Mouse (Mus musculus): ENCODE data around the gene Rab4a. TPM values are rescaled to one million over a fixed set of nuclear protein-coding genes. Genes with fewer than 3 reads are reported as not detected.

Rab4a gene
- total RNA-seq, 1 experiment from 2014 or later = 13.9 TPM

DNA sequence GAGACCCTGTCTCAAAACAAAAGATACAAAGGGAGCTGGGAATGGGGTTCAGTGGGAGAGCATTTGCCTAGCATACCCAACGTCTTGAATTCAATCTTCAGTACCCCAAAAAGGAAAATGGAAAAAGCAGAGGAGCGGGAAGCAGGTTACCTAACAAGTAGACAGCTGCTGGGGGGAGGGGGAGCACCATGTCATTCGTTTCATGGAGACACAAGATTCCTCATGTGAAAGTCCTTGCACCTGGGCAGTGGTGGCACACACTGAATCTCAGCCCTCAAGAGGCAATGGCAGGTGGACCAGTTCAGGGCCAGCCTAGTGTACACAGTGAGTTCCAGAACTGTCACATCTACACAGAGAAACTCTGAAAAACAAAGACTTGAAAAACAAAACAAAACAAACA is 51.6 kb downstream of the Rab4a start:
- ATAC-seq (replicated peaks in 1 of 2; ENCODE audit: insufficient read depth in 1 of 2, low FRiP score in 2 of 2, low TSS enrichment in 1 of 2, low read depth in 1 of 2, poor library complexity in 2 of 2, severe bottlenecking in 2 of 2) = no peak

DNA sequence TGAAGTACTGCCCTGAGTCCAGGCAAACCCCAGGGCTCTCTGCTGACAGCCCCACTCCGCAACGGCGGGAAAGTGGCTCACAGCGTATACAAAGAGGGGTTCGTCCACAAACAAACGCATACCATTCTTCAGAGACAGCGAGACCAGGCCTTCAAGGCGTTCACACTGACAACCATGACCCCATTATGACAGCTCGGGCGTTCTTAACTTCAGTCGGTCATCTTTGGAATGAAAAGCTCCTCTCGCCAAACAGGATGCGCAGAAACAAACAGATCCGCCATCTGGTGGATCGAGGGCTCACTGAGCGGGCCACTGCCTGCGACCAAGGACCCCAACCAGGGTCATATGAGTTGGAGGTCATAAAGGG is 52.8 kb downstream of the Rab4a start:
- ATAC-seq (replicated peaks in 1 of 2; ENCODE audit: insufficient read depth in 1 of 2, low FRiP score in 2 of 2, low TSS enrichment in 1 of 2, low read depth in 1 of 2, poor library complexity in 2 of 2, severe bottlenecking in 2 of 2) = peak in 1 of 2 experiments; percentile 15; a peak in 1 of 4 replicates

DNA sequence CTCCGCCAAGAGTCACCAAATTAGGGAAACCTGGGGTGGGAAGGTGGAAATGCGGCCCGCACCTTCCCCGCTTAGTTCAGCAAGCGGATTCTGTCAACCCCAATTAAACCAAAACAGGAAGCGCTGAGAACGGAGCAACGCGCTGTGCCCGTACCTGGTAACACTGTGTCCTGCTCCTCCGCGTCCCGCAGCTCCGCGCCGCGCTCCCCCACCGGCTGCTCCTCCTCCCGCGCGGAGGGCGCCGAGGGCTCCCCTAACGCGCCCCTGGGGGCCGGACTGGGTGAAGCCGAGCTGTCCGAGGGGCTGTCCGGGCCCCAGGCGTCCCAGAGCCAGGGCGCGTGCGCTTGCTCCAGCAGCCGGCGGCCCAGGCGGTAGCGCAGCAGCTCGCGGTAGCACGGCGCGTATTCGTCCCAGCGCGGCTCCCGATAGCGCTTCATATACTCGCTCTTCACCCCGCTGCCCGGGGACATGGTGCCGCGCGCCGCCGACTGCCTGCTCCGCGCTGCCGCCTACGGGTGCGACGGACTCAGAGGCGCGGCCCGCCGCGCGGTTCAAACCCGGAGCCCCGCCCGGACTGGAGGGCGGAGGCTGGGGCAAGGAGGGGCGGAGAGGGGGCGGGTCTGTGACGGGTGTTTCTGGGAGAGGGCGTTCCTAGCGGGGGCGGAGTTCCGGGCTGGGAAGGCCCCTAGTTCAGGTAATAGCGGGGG is 53.3 kb downstream of the Rab4a start:
- peak; percentile 88 to 92 for ATAC-seq (replicated peaks in 1 of 2; ENCODE audit: insufficient read depth in 1 of 2, low FRiP score in 2 of 2, low TSS enrichment in 1 of 2, low read depth in 1 of 2, poor library complexity in 2 of 2, severe bottlenecking in 2 of 2)

GRCm38 (mm10) chr8:123859648-123860259 is 54.0 kb downstream of the Rab4a start, which contains the start of gene Ccsap:
Gene Ccsap, minus strand, starts transcription at chr8:123860209.
- peak; percentile 37 to 46 for ATAC-seq (replicated peaks in 1 of 2; ENCODE audit: insufficient read depth in 1 of 2, low FRiP score in 2 of 2, low TSS enrichment in 1 of 2, low read depth in 1 of 2, poor library complexity in 2 of 2, severe bottlenecking in 2 of 2)

- no peak for ATAC-seq (replicated peaks in 1 of 2; ENCODE audit: insufficient read depth in 1 of 2, low FRiP score in 2 of 2, low TSS enrichment in 1 of 2, low read depth in 1 of 2, poor library complexity in 2 of 2, severe bottlenecking in 2 of 2)
These were observed 54.6 kb downstream of the Rab4a start for GRCm38 (mm10) chr8:123860386-123860785.

GRCm38 (mm10) chr8:123865786-123866185 is 60.0 kb downstream of the Rab4a start:
- no peak for ATAC-seq (replicated peaks in 1 of 2; ENCODE audit: insufficient read depth in 1 of 2, low FRiP score in 2 of 2, low TSS enrichment in 1 of 2, low read depth in 1 of 2, poor library complexity in 2 of 2, severe bottlenecking in 2 of 2)

- no peak for ATAC-seq (replicated peaks in 1 of 2; ENCODE audit: insufficient read depth in 1 of 2, low FRiP score in 2 of 2, low TSS enrichment in 1 of 2, low read depth in 1 of 2, poor library complexity in 2 of 2, severe bottlenecking in 2 of 2)
These were observed 61.2 kb downstream of the Rab4a start for GRCm38 (mm10) chr8:123866971-123867370.

- no peak for ATAC-seq (replicated peaks in 1 of 2; ENCODE audit: insufficient read depth in 1 of 2, low FRiP score in 2 of 2, low TSS enrichment in 1 of 2, low read depth in 1 of 2, poor library complexity in 2 of 2, severe bottlenecking in 2 of 2)
These were observed 66.3 kb downstream of the Rab4a start for GRCm38 (mm10) chr8:123872048-123872447.

GRCm38 (mm10) chr8:123873364-123873763 is 67.6 kb downstream of the Rab4a start:
- ATAC-seq (replicated peaks in 1 of 2; ENCODE audit: insufficient read depth in 1 of 2, low FRiP score in 2 of 2, low TSS enrichment in 1 of 2, low read depth in 1 of 2, poor library complexity in 2 of 2, severe bottlenecking in 2 of 2) = no peak

GRCm38 (mm10) chr8:123874324-123874723 is 68.5 kb downstream of the Rab4a start:
- ATAC-seq (replicated peaks in 1 of 2; ENCODE audit: insufficient read depth in 1 of 2, low FRiP score in 2 of 2, low TSS enrichment in 1 of 2, low read depth in 1 of 2, poor library complexity in 2 of 2, severe bottlenecking in 2 of 2) = no peak

GRCm38 (mm10) chr8:123877865-123878264 is 72.1 kb downstream of the Rab4a start:
- no peak for ATAC-seq (replicated peaks in 1 of 2; ENCODE audit: insufficient read depth in 1 of 2, low FRiP score in 2 of 2, low TSS enrichment in 1 of 2, low read depth in 1 of 2, poor library complexity in 2 of 2, severe bottlenecking in 2 of 2)

- no peak for ATAC-seq (replicated peaks in 1 of 2; ENCODE audit: insufficient read depth in 1 of 2, low FRiP score in 2 of 2, low TSS enrichment in 1 of 2, low read depth in 1 of 2, poor library complexity in 2 of 2, severe bottlenecking in 2 of 2)
These were observed 74.5 kb downstream of the Rab4a start for GRCm38 (mm10) chr8:123880271-123880670.

GRCm38 (mm10) chr8:123880821-123881350 is 75.1 kb downstream of the Rab4a start:
- ATAC-seq (replicated peaks in 1 of 2; ENCODE audit: insufficient read depth in 1 of 2, low FRiP score in 2 of 2, low TSS enrichment in 1 of 2, low read depth in 1 of 2, poor library complexity in 2 of 2, severe bottlenecking in 2 of 2) = no peak

DNA sequence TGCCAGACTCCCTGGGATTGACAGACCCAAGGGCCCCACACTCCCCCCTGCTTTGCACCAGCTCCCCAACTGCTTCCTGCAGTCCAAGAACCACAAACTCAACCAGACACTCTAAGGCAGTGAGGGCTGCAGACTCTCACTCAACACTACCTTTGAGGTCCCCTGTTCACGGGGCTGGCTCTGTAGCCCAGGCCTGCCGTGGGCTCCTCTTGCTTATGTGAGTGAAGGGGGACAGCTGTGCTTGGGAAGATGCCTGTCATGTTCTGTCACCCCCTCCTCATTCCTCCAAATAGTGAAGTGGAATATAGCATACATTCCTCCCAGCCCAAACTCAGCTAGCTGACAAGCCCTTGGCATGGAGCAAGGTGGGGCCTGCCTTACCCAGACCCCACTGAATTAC is 76.6 kb downstream of the Rab4a start:
- ATAC-seq (replicated peaks in 1 of 2; ENCODE audit: insufficient read depth in 1 of 2, low FRiP score in 2 of 2, low TSS enrichment in 1 of 2, low read depth in 1 of 2, poor library complexity in 2 of 2, severe bottlenecking in 2 of 2) = no peak

DNA sequence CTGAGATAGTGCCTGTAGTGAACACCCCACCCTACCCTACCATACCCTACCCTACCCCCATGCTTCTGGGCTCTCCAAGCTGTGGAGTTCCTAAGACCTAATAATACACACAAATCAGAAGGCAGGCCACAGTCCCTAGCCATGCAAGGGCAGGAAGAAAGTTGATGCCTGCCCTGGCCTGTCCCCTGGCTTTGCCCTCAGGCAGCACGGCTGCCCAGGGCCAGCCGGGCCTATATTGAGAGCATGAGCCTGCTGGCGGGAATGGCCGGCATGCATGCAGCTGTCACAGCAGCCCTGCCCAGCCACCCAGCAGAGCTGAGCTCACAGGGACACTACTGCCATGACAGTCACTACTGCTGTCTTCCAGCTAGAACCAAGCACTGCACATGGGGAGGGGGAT is 77.3 kb downstream of the Rab4a start:
- ATAC-seq (replicated peaks in 1 of 2; ENCODE audit: insufficient read depth in 1 of 2, low FRiP score in 2 of 2, low TSS enrichment in 1 of 2, low read depth in 1 of 2, poor library complexity in 2 of 2, severe bottlenecking in 2 of 2) = no peak
